Mouse (Mus musculus): ENCODE data around the gene Fbxo30.

The Fbxo30 gene

GRCm38 (mm10) chr10:11323202-11323898 lies 42.2 kb downstream of the Fbxo30 start:
- no peak for DNase-seq

DNA sequence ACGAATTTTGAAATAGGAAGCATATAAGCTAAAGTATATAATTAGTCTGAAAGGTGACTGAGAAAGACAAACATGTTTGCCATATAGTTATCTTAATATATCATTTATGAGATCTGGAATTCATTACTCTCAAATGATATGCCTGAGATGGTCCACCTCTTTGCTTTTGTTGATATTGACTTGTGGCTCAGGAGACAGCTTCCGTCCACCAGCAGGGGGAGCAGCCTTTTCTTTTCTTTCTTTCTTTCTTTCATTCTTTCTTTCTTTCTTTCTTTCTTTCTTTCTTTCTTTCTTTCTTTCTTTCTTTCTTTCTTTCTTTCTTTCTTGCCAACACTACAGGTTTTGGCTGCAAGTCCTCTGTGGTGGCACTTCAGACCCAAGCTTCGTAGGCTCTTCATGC lies 45.4 kb downstream of the Fbxo30 start:
- no peak for DNase-seq

DNA sequence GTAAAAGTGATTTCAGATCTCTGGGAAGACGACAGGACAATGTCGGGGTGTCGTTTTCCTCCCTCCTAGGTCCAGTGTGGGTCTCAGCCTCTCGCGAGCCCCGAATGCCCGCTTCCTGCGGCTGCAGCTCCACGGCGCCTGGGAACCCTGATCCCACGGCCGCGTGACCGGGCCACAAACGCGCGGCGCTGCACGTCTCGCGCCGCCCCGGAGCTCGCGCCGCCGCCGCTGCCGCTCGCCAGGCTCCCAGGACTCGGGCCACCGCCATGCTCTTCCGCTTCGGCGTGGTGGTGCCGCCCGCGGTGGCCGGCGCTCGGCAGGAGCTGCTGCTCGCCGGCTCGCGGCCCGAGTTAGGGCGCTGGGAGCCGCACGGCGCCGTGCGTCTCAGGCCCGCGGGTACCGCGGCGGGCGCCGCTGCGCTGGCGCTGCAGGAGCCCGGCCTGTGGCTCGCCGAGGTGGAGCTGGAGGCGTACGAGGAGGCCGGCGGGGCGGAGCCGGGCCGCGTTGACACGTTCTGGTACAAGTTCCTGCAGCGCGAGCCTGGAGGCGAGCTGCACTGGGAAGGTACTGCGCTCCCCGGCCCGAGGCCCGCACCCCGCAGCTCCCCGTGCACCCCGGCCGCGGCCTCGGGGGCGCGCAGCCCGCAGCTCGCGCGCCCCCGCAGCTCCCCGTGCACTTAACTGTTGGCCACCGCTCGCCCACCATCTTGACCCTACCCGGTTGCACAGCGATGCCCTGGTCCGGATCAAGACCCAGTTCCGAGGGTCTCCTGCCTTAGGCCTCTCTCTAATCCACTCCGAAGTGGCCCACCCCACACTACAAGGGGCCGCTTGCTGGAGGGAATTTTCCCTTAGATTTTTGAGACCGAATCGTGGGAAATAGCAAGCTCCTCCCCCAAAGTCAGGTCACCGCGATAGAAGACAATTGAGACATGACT lies 62.3 kb downstream of the Fbxo30 start, which contains the start of gene Epm2a:
TSS of gene Epm2a (plus strand) at position 200 of the 937 bp plus-strand sequence.
- DNase-seq, result peak; percentile 75 to 76

DNA sequence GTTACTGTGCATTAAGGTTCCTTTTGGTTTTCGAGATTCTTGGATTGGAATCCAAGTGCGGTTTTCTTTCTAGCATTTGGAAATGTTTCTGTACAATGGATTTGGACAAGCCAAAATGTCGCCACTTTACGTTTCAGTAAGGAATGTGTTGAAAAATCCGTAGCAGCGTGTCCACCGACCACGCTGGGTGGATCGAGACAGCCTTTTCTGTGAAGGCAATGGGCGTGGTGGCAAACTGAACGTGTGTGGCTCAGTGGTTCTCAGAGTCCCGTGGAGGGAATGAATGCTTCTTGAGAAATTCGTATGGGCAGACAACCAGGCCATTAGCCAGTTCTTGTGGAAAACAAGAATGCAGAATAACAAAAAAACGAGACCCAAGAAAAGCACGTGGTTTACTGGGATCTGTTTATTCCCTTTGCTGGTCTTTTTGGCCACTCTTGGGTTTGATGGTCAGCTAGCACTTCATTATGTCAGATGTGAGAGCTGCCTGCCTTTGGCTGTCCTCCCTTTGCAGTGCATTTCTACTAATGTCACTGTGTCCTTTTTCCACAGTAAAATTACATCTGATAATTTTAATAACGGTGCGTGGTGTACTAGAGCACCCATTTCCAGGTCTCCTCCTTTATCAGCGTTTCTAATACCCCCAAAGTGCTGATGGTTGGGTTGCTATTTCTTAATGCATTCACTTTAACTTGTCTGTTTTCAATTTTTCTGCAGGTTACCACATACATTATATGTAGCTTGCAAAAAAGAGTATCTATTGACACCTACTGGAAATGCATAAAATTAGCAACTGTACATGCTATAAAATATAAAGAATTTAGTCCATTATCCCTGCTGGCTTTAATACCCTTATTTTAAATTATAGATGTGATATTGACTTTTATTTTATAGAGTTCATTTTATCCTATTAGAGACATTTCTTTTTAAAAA lies 63.7 kb downstream of the Fbxo30 start:
- DNase-seq, result peak in 1 of 2 experiments; percentile 19

All from cerebellum, postnatal 36 days (tissue).